Mouse (Mus musculus): ENCODE results near the gene Tollip.
"Not testable (repeated sequence)": the region's sequence is repeated elsewhere in the genome, so short reads cannot be mapped to it uniquely, and the experiment has no call there.

The Tollip gene

DNA sequence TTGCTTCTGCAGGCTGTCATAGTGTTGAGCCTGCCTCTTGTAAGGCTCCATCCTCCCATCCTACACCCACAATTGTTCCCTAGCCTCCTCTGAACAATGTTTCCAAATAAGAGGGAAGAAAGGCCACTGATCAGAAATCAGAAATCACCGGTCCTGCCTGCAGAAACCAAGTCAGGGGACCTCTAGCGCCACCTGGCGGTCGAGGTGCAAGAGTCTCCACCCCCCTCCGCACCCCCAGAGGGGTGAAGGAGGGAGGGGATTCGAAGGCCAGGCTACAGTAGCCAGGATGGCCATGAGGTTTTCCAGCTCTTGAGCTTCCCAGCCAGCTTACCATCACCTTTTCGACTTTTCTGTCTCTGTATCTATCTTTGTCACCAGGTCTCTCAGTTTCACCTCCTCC, 6.6 kb upstream of the Tollip start:
- DNase-seq = peak; percentile 87

DNA sequence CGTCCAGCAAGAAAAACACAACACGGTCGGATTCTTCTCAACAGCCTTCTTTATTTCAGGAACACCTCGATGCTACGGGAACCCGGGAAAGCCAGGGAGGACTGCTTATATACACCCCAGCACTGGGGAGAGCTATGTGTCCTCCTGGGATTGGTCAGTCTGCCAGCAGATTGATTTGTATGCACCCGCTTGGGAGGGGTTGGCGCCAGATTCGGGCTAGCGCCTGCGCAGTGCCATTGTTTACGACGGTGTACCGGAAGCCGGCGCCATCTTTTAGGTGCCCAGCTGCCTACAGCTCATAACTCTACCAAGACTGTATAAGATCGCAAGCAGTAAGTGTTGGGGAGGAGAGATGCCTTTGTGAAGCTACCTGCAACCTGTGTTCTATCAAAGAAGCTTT, 5.8 kb upstream of the Tollip start:
- DNase-seq = not testable (repeated sequence)

DNA sequence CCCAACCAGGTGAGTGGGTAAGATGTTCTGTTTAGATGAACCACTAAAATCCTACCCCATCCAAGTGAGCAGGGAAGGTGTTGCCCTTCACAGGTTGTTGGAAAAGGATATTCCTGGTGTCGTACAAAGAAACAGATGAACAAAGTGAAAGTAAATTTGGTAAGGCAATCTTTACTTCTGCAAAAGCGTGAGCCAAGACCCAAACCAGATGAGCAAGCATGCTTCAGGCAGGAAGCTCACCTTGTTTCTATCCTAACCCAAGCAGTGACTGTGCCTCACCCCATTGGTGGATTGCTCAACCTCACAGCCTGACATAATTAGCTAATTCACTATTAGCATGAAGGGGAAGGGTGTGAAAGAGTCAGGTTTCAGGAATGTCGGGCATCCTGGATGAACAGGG, 7.0 kb downstream of the Tollip start:
- no peak for DNase-seq

DNA sequence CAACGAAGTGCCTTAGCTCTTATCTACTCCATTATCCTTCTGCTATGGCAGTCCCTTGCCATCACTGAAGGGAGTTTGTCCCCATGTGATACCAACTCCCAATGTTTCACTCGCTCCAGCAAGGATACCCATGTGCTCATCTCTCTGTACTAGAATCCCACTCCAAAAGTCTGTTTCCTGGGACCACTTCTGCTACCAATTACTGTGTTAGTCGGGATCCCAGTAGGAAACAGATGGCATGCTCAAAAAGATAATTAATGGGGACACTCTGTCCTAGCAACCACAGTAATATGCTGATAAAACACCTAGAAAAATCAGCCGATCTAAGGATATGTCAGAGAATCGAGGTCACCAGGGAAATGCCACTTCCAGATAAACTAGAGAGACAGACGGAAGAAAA, 9.7 kb downstream of the Tollip start:
- no peak for DNase-seq

DNA sequence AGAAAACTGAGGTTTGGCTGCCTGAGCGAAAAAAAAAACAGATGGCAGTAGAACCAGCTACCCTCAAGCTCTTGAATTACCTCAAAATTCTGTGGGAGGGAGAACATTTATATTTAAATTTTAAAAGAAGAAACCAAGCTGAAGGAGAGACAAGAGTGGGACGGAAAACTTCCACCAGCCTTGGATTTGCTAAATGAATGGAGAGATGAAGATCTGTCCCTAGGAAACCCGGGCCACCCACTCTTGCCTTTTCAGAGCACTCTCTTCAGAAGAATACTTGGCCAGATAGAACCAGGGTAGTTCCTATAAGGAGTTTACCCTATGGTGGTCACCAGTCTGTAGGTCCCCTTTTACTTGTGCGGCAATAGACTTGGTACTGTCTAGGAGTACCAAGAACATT, 15.5 kb downstream of the Tollip start:
- no peak for DNase-seq

DNA sequence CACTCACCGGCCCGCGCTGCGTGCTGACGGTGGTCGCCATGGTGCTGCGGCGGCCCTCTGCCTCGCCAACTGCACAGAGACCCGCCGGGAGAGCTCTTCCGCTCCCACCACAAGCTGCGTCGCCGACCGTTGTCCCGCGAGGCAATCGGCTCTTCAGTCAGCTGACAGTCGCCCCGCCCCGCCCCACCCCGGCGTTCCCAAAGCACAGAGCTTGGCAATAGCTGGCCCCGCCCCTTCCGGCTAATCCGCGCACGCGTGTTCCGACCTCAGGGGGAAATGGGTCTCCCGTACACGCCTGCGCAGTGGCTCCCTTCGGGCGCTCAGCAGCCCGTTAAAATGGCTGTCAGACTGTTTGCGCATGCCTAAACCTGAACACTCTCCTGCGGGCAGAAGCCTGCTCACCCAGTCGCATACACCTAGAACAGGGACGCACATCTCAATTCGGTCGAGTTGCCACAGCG, 16.0 kb downstream of the Tollip start:
- DNase-seq = peak; percentile 100

DNA sequence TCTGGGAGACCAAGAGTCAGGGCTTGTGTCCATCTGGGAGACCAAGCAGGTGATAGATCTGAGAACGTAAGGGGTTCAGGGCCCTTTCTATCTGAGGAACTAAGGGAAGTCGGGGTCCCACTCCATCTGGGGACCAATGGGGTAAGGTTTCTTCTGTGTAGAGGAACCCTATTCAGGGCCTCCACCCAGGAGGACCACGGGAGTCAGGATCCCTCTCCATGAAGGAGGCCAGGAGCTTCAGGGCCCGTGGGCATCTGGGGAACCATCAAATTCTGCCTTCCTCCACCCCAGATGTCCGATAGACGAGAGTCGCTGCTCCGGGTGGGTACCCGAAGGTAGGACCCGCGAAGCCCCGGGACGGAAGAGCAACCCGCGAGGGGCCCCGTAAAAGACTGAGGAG, 16.5 kb downstream of the Tollip start:
- DNase-seq = no peak

DNA sequence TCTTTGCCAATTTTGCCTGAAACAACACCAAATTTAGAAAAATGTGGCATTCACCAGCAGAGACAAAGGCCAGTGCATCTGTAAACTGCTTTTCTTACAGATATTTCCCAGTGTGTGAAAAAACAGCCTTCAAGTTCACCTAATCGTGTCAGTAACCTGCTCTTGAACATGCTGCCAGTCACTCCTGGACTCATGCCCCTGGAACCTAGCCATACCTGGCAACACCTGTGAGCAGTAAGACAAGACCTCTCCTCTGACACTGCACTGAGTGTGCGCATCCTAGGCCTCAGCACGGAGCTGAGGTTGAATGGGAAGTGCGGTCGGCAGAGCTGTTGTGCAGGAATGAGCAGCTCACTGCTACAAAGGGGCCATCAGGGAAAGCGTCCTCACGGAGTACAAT, 26.2 kb downstream of the Tollip start:
- no peak for DNase-seq

DNA sequence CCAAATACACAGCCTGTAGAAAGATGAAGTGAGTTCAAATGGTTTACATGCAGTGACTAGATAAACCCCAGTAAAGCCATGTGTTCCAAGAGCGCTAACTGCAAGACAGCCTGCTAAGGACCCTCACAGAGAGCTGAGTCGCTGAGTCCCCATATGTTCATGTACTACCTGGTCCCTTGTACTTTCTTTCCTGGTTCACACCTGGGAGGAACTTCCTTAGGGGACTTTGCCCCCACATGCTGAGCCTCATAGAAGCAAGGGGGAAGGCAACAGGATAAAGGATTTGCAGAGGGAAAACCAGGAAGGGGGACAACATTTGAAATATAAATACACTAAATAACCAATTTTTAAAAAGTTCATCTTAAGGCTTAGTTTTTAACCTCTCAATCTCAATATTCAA, 39.5 kb downstream of the Tollip start:
- DNase-seq = no peak

DNA sequence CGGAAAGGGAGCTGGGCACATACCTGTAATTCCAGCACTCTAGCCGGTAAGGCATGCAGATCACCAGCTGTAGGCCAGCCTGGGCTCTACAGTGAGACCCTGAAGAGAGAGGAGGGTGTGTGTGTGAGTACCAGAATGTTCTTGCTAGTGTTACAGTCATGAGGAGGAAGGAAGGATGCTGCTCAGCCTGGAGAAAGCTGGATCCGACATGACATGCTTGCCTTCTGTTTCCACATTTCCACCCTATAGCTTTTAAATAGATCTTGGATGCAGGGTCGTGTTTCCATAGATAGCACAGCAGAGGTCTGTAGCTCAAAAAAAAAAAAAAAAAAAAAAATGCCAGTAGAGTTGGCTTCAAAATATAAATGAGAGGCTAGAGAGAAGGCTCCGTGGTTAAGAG, 43.4 kb downstream of the Tollip start:
- no peak for DNase-seq

DNA sequence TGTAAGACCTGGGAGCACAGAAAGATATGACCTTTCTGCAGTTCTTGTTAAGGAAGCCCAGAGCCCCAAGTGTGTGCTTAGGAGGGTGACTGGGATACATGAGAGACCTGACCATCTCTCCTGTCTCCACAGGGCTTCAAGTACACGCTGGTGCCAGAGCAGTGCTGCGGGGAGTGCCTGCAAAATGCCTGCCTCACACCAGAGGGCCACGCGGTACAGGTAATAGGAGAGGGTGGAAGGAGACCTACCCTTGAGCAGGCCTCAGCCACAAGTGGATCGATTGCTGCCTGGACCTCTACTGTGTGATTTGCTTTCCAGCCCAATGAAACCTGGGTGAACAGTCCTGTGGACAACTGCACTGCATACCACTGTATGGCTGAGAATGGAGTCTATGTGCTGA, 47.8 kb downstream of the Tollip start:
- DNase-seq = no peak

DNA sequence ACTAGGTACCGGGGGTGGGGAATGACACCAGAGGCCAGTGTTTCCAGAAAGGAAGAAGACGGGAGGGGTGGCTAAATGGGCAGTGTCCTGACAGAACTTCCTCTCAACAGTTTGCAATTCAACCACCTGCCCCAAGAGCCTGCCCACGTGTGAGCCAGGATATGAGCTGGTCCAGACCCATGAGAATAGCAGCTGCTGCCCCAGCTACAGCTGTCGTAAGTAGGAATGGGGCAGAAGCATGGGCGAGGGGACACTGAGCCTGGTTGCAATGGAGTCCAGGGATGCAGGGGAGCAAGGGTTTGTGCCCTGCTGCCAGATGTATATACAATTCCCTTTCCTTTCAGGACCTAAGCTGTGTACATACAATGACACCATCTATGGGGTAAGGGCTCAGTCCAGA, 48.7 kb downstream of the Tollip start:
- DNase-seq = no peak

DNA sequence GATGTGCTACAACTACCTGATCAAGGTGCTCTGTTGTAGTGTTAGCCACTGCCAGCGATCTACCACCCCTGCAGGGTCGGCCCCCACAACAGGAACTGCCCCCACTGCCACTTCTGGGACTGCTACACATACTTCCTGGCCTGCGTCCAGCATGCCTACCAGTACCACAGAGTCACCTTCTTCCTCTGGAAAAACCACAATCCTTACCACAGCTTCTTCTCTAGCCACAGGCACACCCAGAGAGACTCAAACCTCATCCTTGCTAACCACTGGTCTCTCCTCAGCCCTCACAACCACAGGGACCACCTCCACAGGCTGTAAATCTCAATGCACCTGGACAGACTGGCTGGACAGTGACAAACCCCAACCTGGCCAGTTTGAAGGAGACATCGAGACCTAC, 57.3 kb downstream of the Tollip start:
- no peak for DNase-seq

DNA sequence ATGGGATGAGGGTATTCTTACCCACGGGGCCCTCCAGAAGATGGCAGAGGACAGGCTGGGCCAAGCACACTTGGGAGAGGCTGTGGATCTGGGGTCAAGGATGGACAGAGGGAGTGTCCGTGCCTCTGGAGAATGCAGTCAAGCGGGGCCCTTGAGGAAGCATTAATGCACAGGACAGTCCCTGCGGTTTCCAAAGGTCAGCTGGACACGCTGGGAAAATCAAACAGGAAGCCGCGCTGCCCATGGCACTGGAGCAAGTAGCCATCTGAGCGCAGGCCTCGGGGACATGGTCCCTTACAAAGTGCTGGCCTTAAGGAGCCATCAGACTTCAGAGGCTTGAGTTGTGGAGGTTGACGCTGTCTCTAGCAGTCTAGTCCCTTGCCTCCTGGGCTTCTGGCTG, 78.0 kb downstream of the Tollip start:
- DNase-seq = no peak

DNA sequence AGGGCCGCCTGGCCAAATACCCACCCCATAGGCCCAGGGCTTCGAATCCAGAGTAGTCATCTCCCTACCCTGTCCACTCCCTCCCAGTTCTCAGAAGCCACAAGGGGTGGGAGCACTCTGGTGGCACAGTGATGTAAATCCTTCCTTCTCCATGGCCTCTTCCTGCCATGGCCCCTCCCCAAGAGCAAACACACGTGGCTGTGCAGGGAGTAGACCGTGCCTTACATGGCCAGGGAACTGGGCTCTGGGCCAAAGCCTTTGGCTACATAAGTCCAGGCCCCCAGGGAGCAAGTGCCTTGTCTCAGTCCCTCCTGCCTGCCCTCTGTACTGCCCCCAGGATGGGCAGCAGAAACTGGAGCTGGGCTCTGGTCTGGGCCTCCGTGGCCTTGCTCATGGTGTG, 79.5 kb downstream of the Tollip start, which contains the start of gene Muc5b:
Gene Muc5b, plus strand, starts transcription at position 292 of the 400 bp plus-strand sequence.
- no peak for DNase-seq

DNA sequence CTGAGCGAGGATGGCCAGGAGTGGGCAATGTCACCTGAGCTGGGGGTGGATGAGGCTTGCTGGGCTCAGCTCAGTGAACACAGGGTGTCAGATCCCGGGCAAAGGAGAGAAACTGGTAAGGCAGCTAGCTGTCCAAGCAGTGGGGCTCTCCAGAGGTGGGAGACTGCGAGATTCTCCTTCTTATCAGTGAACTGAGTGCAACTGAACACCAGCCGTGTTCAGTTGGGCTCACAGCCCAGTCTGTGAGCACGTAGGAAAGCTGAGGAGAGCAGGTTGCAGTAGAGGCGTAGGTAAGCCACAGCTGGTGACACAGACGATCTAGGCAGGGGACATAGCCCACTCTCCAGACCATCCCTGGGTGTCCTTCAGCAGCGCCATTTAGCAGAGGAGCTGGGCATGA, 81.9 kb downstream of the Tollip start:
- no peak for DNase-seq

DNA sequence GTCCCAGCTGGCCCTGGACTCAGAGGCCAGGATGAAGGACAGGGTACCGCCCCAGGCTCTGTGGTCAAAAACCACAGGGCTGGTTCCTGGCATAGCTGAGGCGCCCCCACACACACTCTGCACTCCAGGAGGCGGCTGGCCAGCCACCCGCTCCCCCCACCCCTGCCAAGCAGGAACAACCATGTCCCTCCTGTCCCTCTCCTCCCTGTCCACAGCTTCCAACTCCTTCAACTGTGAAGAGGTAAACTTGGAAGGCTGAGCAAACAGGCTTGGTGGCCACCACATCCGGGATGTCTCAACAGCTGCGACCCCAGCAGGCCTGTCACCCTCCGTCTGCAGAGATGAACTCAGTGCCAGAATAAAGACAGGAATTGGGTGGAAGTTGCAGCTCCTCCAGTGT, 82.4 kb downstream of the Tollip start:
- no peak for DNase-seq

Measured in embryo, embryonic 11 days (tissue).